Mouse (Mus musculus): ENCODE data around the gene Ltbp2.

Ltbp2 gene

GRCm38 (mm10) chr12:84840734-84841133 is 35.6 kb downstream of the Ltbp2 start:
- DNase-seq (ENCODE audit: low spot score in 2 of 2), result no peak

GRCm38 (mm10) chr12:84839965-84840364 is 36.4 kb downstream of the Ltbp2 start:
- no peak for DNase-seq (ENCODE audit: low spot score in 2 of 2)

GRCm38 (mm10) chr12:84835626-84836025 is 40.7 kb downstream of the Ltbp2 start:
- DNase-seq (ENCODE audit: low spot score in 2 of 2), result no peak

GRCm38 (mm10) chr12:84834773-84835172 is 41.6 kb downstream of the Ltbp2 start:
- DNase-seq (ENCODE audit: low spot score in 2 of 2), result no peak

GRCm38 (mm10) chr12:84831648-84832047 is 44.7 kb downstream of the Ltbp2 start:
- no peak for DNase-seq (ENCODE audit: low spot score in 2 of 2)

- no peak for DNase-seq (ENCODE audit: low spot score in 2 of 2)
These were observed 45.2 kb downstream of the Ltbp2 start for GRCm38 (mm10) chr12:84831141-84831540.

- DNase-seq (ENCODE audit: low spot score in 2 of 2), result no peak
These were observed 45.9 kb downstream of the Ltbp2 start for GRCm38 (mm10) chr12:84830438-84830837.

GRCm38 (mm10) chr12:84829913-84830312 is 46.4 kb downstream of the Ltbp2 start:
- no peak for DNase-seq (ENCODE audit: low spot score in 2 of 2)

- DNase-seq (ENCODE audit: low spot score in 2 of 2), result no peak
These were observed 47.1 kb downstream of the Ltbp2 start for GRCm38 (mm10) chr12:84829109-84829724.

GRCm38 (mm10) chr12:84827384-84827933 is 48.9 kb downstream of the Ltbp2 start:
- no peak for DNase-seq (ENCODE audit: low spot score in 2 of 2)

GRCm38 (mm10) chr12:84824203-84824602 is 52.1 kb downstream of the Ltbp2 start:
- no peak for DNase-seq (ENCODE audit: low spot score in 2 of 2)

GRCm38 (mm10) chr12:84823601-84824000 is 52.7 kb downstream of the Ltbp2 start:
- no peak for DNase-seq (ENCODE audit: low spot score in 2 of 2)

GRCm38 (mm10) chr12:84819236-84820168 is 56.8 kb downstream of the Ltbp2 start:
- peak; percentile 18 to 37 for DNase-seq (ENCODE audit: low spot score in 2 of 2)

GRCm38 (mm10) chr12:84818496-84818895 is 57.8 kb downstream of the Ltbp2 start:
- DNase-seq (ENCODE audit: low spot score in 2 of 2), result no peak

- DNase-seq (ENCODE audit: low spot score in 2 of 2), result no peak
These were observed 61.5 kb downstream of the Ltbp2 start for GRCm38 (mm10) chr12:84814663-84815325.

GRCm38 (mm10) chr12:84813773-84814172 is 62.6 kb downstream of the Ltbp2 start:
- no peak for DNase-seq (ENCODE audit: low spot score in 2 of 2)

GRCm38 (mm10) chr12:84812004-84812403 is 64.3 kb downstream of the Ltbp2 start:
- DNase-seq (ENCODE audit: low spot score in 2 of 2), result no peak

- DNase-seq (ENCODE audit: low spot score in 2 of 2), result no peak
These were observed 64.8 kb downstream of the Ltbp2 start for GRCm38 (mm10) chr12:84811510-84811909.

- DNase-seq (ENCODE audit: low spot score in 2 of 2), result no peak
These were observed 65.5 kb downstream of the Ltbp2 start for GRCm38 (mm10) chr12:84810810-84811209.

- no peak for DNase-seq (ENCODE audit: low spot score in 2 of 2)
These were observed 67.3 kb downstream of the Ltbp2 start for GRCm38 (mm10) chr12:84809033-84809432.

- DNase-seq (ENCODE audit: low spot score in 2 of 2), result no peak
These were observed 69.0 kb downstream of the Ltbp2 start for GRCm38 (mm10) chr12:84807351-84807750.

- no peak for DNase-seq (ENCODE audit: low spot score in 2 of 2)
These were observed 69.6 kb downstream of the Ltbp2 start for GRCm38 (mm10) chr12:84806726-84807125.

All from frontal cortex, postnatal 14 days (tissue).